Mouse (Mus musculus): Measurements from ENCODE around the gene Sept10.

GRCm38 (mm10) chr10:59119811-59120210, 101.8 kb downstream of the Sept10 start:
- no peak for TF ChIP-seq CTCF (IDR thresholded peaks at IDR 0.05; ENCODE audit: borderline replicate concordance, insufficient read depth, low read length)
- no peak for TF ChIP-seq POLR2A (IDR thresholded peaks at IDR 0.05; ENCODE audit: low read depth, low read length)

Measured in embryonic fibroblast, embryonic 13.5 days (primary cell).